Mouse (Mus musculus): ENCODE measurements around the gene Kiss1. TPM values are rescaled to one million over a fixed set of nuclear protein-coding genes. Genes with fewer than 3 reads are reported as not detected.
"Not testable (repeated sequence)": the region's sequence is repeated elsewhere in the genome, so short reads cannot be mapped to it uniquely, and the experiment has no call there.

Gene Kiss1
- polyA plus RNA-seq, 1 experiment from 2014 or later, result not detected

DNA sequence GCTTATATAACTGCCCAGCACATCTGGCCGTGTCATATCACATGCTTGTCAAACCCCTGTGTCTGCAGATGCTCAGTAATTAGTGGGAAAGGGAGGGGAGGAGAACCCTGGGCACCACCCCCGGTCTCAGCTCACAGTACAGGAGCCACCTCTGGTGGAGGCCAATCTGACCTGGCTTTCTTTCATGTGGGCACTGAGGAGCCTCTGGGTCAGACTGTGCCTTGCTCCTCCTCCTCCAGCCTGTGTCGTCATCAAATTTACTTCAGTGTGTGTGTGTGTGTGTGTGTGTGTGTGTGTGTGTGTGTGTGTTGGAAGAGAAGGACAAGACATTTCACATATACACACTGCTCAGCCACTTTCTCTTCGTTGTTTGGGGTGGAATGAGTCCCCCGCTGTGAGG, 1.7 kb downstream of the Kiss1 start:
- H3K9me3 ChIP-seq (replicated peaks), result peaks cover 4% of the 10 kb centered on the region; the same call in 1 of the 2 replicates
- peaks cover 6% of the 10 kb centered on the region for H3K4me1 ChIP-seq
- no peak overlapping the region for H3K27ac ChIP-seq
- no peak overlapping the region for H3K9ac ChIP-seq
- H3K4me2 ChIP-seq, result no peak overlapping the region
- H3K4me3 ChIP-seq, result no peak overlapping the region
- ATAC-seq, result no peak
- no peaks in the 10 kb centered on the region; the same call in 1 of the 2 replicates for H3K27me3 ChIP-seq
- H3K36me3 ChIP-seq (ENCODE audit: poor library complexity, severe bottlenecking), result no peaks in the 10 kb centered on the region
- WGBS, result 49% methylated on average over 5 of the region's 5 CpGs

DNA sequence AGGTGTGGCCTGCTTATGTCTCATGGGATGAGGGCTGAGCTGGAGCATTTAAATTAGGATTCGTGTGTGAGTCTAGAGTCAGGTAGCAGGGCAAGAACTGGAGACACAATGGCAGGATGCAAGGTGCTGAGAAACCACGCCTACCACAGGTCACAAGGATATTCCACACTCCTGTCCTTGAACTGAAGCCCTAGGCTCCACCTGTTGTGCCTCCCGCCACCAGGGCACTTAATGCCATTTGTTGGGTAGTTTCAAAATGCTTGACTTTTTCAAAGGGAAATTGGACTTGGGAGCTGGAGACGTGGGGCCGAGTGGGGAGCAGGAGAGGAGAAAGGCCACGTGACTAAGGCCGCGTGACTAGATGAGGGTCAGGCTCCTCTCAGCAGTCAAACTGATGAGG, 4.3 kb downstream of the Kiss1 start:
- ATAC-seq, result no peak
- Histone ChIP-seq H3K4me3 (no peak overlapping the region), H3K4me2 (no peak overlapping the region), H3K27ac (no peak overlapping the region), H3K36me3 (ENCODE audit: poor library complexity, severe bottlenecking) (no peaks in the 10 kb centered on the region), H3K27me3 (peaks cover 11% of the 10 kb centered on the region; the same call in 1 of the 2 replicates), H3K4me1 (peaks cover 22% of the 10 kb centered on the region), H3K9me3 (replicated peaks) (no peaks in the 10 kb centered on the region), H3K9ac (no peak overlapping the region)
- WGBS, result 83% methylated on average over 8 of the region's 8 CpGs

DNA sequence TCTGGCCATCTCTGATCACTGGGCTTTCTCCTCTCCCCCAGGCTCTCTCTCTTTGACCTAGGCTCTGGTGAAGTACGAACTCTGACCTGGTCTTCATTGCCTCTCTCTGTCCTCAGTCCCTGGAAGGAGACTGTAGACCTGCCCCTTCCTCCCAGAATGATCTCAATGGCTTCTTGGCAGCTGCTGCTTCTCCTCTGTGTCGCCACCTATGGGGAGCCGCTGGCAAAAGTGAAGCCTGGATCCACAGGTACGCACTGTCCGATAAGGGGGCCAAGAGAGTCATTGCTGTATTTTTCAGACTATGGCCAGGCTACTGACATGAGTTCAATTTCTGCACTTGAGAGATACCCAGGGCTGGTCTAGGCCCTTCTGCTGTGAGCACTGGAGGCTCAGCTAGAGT, 5.4 kb downstream of the Kiss1 start:
- Histone ChIP-seq H3K27me3 (peaks cover 11% of the 10 kb centered on the region; the same call in 1 of the 2 replicates), H3K9me3 (replicated peaks) (no peaks in the 10 kb centered on the region), H3K4me1 (peaks cover 28% of the 10 kb centered on the region), H3K4me2 (no peak overlapping the region), H3K36me3 (ENCODE audit: poor library complexity, severe bottlenecking) (no peaks in the 10 kb centered on the region), H3K4me3 (no peak overlapping the region), H3K9ac (no peak overlapping the region), H3K27ac (no peak overlapping the region)
- WGBS, result 66% methylated on average over 5 of the region's 5 CpGs
- ATAC-seq, result no peak

DNA sequence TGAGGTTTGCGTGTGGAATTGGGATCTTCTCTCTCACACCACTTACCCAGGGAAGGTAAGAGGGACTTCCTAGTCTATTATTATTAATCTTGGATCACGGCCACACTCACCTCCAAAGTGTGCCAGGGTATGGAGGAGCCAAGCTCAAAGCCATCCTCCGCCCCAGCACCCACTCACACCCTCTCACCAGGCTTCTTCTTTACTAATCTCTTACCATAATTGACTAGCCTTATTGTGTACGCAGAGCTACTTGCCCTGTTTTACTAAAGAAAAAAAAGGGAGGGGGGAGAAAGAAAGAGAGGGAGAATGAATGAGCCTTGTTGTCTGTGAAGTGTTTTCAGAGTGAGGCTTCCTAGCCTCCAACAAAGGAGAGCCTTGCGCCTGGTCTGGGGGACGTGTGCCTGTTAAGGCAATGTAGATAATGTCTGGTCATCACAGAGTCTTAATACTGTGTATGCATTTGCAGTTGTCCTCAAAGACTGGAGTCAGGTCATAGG, 6.7 kb downstream of the Kiss1 start:
- Histone ChIP-seq H3K27me3 (peaks cover 11% of the 10 kb centered on the region; the same call in 1 of the 2 replicates), H3K4me1 (peaks cover 28% of the 10 kb centered on the region), H3K9ac (no peak overlapping the region), H3K4me2 (0 out of 2 replicates have a peak overlapping the region, but pooled peaks have one; percentile 59), H3K9me3 (replicated peaks) (no peaks in the 10 kb centered on the region), H3K4me3 (no peak overlapping the region), H3K36me3 (ENCODE audit: poor library complexity, severe bottlenecking) (no peaks in the 10 kb centered on the region), H3K27ac (no peak overlapping the region)
- 20% methylated on average over 6 of the region's 6 CpGs for WGBS
- ATAC-seq, result peak; percentile 54; the same call in 1 of the 2 replicates

DNA sequence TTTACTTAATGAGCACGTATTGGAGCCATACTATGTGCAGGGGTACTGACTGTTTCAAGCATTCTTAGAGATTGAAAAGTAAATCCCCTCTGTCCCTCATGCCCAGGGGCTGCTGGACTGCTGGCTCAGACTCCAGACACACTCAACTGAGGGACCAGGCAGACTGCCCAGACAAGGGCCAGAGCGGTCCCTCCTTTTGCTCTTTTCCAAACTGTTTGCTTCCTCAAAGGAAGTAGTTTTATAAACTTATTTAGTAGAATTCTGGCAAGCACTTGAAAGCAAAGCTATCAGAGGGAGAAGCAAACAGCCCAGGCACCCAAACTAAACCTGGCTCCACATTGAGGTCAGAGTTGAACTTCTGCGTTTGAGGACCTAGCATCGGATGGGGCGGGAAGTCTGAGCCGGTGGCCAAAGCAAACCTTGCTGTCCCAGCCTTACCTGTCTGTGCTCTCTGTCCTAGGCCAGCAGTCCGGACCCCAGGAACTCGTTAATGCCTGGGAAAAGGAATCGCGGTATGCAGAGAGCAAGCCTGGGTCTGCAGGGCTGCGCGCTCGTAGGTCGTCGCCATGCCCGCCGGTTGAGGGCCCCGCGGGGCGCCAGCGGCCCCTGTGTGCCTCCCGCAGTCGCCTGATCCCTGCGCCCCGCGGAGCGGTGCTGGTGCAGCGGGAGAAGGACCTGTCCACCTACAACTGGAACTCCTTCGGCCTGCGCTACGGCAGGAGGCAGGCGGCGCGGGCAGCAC, 7.4 kb downstream of the Kiss1 start:
- Histone ChIP-seq H3K36me3 (ENCODE audit: poor library complexity, severe bottlenecking) (no peaks in the 10 kb centered on the region), H3K4me3 (peak overlapping the region; percentile 31), H3K4me2 (peak overlapping the region; percentile 59), H3K27ac (no peak overlapping the region), H3K9me3 (replicated peaks) (no peaks in the 10 kb centered on the region), H3K9ac (peak overlapping the region; percentile 51; the same call in 1 of the 2 replicates), H3K27me3 (peaks cover 11% of the 10 kb centered on the region; the same call in 1 of the 2 replicates), H3K4me1 (peaks cover 28% of the 10 kb centered on the region)
- 5% methylated on average over 34 of the region's 34 CpGs for WGBS
- ATAC-seq, result no peak; the same call in 1 of the 2 replicates

DNA sequence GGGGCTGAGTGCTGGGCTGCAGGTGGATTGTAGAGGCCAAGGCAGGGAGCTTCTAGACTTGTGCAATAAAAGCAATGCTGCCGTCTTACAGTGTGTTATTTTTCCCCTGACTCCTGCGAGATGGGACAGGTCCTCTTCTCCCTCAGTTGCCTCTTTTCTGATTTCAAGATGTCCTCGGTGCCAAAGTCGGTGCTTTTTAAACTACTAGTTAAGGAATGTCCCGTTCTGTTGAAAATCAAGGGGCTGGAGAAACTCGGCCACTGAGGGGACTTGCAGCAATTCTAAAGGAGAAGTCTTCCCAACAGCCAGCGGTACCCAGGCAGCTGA, 7.9 kb downstream of the Kiss1 start:
- Histone ChIP-seq H3K4me1 (peaks cover 28% of the 10 kb centered on the region), H3K4me3 (peak overlapping the region; percentile 31), H3K36me3 (ENCODE audit: poor library complexity, severe bottlenecking) (no peaks in the 10 kb centered on the region), H3K27ac (no peak overlapping the region), H3K27me3 (peaks cover 11% of the 10 kb centered on the region; the same call in 1 of the 2 replicates), H3K9me3 (replicated peaks) (no peaks in the 10 kb centered on the region), H3K4me2 (peak overlapping the region; percentile 59), H3K9ac (peak overlapping the region; percentile 51; the same call in 1 of the 2 replicates)
- WGBS, result 20% methylated on average over 7 of the region's 7 CpGs
- ATAC-seq, result no peak

DNA sequence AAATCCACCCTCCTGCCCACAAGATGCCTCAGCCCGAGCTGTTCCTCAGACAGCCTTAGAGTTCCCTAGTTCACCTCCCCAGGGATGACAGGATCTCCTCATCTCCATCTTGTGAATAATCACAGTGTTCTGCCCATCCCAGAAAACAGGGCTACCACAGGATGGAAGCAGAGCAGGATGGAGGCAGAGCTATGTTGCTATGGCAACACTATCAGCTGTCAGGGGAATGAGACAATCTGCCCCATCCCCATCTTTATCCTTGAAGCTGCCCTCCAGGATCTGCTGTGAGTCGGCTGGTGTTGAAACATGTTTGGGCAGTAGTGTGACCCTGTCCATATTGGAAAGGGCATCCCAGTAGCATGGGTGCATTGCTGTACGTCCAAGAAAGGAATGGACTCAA, 9.5 kb downstream of the Kiss1 start:
- Histone ChIP-seq H3K4me2 (no peak overlapping the region), H3K9ac (no peak overlapping the region), H3K36me3 (ENCODE audit: poor library complexity, severe bottlenecking) (no peaks in the 10 kb centered on the region), H3K4me3 (no peak overlapping the region), H3K27ac (no peak overlapping the region), H3K4me1 (peaks cover 28% of the 10 kb centered on the region), H3K27me3 (peaks cover 11% of the 10 kb centered on the region; the same call in 1 of the 2 replicates), H3K9me3 (replicated peaks) (no peaks in the 10 kb centered on the region)
- 70% methylated on average over 3 of the region's 3 CpGs for WGBS
- peak; percentile 76 for ATAC-seq

DNA sequence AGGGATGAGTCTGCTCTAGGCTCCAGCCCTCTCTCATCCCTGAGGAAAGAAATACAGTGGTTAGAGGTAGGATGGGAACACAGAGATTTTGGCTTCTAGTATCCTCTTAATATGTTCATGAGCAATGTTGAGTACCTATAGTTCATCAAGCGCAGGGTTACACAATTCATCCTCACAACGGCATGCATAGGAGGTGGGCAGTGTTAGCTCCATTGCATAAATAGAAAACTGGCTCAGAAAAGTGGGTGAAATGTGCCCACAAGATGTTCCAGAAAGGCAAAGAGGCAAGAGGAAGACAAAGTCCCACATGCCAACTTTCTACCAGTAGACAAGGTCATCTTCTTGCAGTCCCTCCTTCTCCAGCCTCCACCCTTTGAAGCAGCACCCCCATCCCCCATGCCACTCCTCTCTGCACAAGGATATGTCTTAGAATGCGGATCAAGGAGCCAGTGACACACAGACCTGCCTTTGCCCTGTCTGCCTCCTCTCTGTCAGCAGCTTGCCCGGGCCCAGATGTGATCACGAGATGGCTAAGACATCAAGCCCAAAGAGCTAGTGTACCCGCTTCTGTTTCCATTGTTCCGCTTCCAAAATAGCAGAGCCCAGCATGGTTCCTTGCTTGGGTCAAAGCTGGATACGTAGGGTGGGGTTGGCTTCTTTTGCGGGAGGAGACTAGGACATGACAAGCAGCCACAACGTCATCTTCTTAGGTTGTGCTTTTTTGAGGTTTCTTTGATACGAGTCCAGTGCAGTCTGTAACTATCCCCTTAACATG, 11.2 kb downstream of the Kiss1 start:
- no peaks in the 10 kb centered on the region for H3K36me3 ChIP-seq (ENCODE audit: poor library complexity, severe bottlenecking)
- WGBS, result 88% methylated on average over 11 of the region's 11 CpGs
- H3K9ac ChIP-seq, result no peak overlapping the region
- no peak overlapping the region for H3K27ac ChIP-seq
- no peak overlapping the region for H3K4me2 ChIP-seq
- H3K9me3 ChIP-seq (replicated peaks), result no peaks in the 10 kb centered on the region
- H3K4me3 ChIP-seq, result no peak overlapping the region
- peaks cover 11% of the 10 kb centered on the region; the same call in 1 of the 2 replicates for H3K27me3 ChIP-seq
- peaks cover 27% of the 10 kb centered on the region for H3K4me1 ChIP-seq
- no peak for ATAC-seq

DNA sequence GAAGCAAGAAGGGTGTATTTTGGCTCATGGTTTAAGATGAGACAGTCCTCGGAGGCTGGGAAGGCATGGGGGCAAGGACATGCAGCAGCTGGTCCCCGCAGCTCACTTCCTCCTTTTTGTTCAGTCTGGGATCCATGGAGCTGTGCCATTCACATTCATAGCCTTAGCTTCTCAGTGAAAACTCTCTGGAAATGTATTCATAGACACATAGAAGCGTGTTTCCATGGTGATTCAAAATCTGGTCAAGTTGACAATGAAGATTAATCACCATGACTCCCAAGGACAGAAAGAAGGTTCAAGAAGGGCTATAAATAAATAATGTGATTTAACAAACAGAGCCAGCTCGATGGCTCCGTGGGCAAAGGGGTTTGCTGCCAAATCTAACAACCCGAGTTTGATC, 12.3 kb downstream of the Kiss1 start:
- no peaks in the 10 kb centered on the region for H3K36me3 ChIP-seq (ENCODE audit: poor library complexity, severe bottlenecking)
- WGBS, result 60% methylated on average over 6 of the region's 6 CpGs
- H3K9ac ChIP-seq, result no peak overlapping the region
- H3K27me3 ChIP-seq, result peaks cover 9% of the 10 kb centered on the region; the same call in 1 of the 2 replicates
- ATAC-seq, result no peak
- H3K9me3 ChIP-seq (replicated peaks), result no peaks in the 10 kb centered on the region
- H3K4me3 ChIP-seq, result no peak overlapping the region
- H3K27ac ChIP-seq, result no peak overlapping the region
- peaks cover 16% of the 10 kb centered on the region for H3K4me1 ChIP-seq
- H3K4me2 ChIP-seq, result no peak overlapping the region

DNA sequence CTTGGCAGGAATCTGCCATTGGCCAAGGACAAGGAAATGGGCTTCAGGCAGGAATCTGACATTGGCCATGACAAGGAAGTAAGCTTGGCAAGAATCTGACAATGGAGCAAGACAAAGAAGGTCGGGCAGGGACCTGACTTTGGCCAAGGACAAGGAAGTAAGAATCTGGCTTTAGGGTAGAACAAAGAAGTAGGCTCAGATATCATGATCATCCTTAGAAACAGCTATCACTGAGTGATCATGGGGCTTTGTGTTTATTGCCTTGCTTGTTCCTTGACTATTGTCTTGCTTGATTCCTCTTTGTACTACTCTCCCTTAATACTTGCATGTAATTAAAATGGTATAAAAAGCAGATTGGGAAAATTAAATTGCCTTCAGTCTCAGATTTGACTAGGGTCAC, 18.7 kb downstream of the Kiss1 start:
- 73% methylated on average over 1 of the region's 1 CpGs for WGBS
- not testable (repeated sequence) for H3K36me3 ChIP-seq (ENCODE audit: poor library complexity, severe bottlenecking); H3K27me3 ChIP-seq; ATAC-seq; H3K4me2 ChIP-seq; H3K27ac ChIP-seq; H3K4me1 ChIP-seq; H3K4me3 ChIP-seq; H3K9me3 ChIP-seq (replicated peaks); H3K9ac ChIP-seq

DNA sequence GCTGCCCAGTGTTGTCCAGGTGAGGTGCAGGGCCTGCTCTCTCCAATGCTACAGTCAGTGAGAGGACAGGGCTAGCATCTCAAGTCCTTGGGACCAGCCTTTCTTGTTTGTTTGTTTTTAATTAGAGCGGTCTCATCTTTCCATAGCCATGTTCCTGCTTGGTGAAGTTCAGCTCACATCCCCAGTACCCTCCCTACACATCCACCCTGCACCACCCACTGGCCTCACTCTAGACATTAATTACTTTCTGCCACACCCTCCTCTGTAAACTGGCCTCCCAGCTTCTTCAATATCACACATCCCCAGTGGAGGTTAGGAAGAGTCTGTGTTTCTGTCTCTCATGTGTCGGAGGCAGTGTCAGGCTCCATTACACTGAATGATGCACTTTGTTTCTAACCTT, 22.7 kb downstream of the Kiss1 start:
- no peaks in the 10 kb centered on the region for H3K27me3 ChIP-seq
- H3K4me3 ChIP-seq, result no peak overlapping the region
- no peak for ATAC-seq
- no peak overlapping the region for H3K9ac ChIP-seq
- no peaks in the 10 kb centered on the region for H3K36me3 ChIP-seq (ENCODE audit: poor library complexity, severe bottlenecking)
- no peaks in the 10 kb centered on the region for H3K9me3 ChIP-seq (replicated peaks)
- H3K4me2 ChIP-seq, result no peak overlapping the region
- 96% methylated on average over 2 of the region's 2 CpGs for WGBS
- no peaks in the 10 kb centered on the region for H3K4me1 ChIP-seq
- no peak overlapping the region for H3K27ac ChIP-seq

DNA sequence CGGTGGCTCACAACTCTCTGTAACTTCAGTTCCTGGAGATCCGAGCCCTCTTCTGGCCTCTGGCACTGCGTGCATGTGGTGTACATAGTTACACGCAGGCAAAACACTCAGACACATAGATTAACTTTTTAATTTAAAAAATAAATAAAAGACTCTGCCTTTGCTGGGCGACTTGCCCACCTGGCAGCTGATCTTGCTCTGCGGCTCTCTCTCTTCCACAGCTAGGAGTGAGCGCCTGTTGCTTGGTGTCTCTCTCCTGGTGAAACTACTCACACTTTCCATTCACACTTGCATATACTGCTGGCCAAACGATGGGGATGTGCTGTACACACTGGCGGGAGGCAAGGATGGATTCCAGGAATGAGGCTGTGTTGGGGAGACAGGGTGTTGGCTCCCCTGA, 24.9 kb downstream of the Kiss1 start:
- H3K27me3 ChIP-seq, result no peaks in the 10 kb centered on the region
- ATAC-seq, result no peak
- H3K9me3 ChIP-seq (replicated peaks), result no peaks in the 10 kb centered on the region
- H3K4me3 ChIP-seq, result no peak overlapping the region
- no peaks in the 10 kb centered on the region for H3K4me1 ChIP-seq
- H3K9ac ChIP-seq, result no peak overlapping the region
- WGBS, result 85% methylated on average over 9 of the region's 9 CpGs
- no peaks in the 10 kb centered on the region for H3K36me3 ChIP-seq (ENCODE audit: poor library complexity, severe bottlenecking)
- H3K27ac ChIP-seq, result no peak overlapping the region
- no peak overlapping the region for H3K4me2 ChIP-seq

All from forebrain, embryonic 13.5 days (tissue).